Mouse (Mus musculus) retina, adult 2 months (tissue): ENCODE measurements around the gene Cabin1.

Experiments used
- DNase-seq: peaks from one replicate; pipeline ENCODE4 v3.0.0-alpha.2; 2012; ENCODE audit warnings: low read depth, low spot score

Gene Cabin1

DNA sequence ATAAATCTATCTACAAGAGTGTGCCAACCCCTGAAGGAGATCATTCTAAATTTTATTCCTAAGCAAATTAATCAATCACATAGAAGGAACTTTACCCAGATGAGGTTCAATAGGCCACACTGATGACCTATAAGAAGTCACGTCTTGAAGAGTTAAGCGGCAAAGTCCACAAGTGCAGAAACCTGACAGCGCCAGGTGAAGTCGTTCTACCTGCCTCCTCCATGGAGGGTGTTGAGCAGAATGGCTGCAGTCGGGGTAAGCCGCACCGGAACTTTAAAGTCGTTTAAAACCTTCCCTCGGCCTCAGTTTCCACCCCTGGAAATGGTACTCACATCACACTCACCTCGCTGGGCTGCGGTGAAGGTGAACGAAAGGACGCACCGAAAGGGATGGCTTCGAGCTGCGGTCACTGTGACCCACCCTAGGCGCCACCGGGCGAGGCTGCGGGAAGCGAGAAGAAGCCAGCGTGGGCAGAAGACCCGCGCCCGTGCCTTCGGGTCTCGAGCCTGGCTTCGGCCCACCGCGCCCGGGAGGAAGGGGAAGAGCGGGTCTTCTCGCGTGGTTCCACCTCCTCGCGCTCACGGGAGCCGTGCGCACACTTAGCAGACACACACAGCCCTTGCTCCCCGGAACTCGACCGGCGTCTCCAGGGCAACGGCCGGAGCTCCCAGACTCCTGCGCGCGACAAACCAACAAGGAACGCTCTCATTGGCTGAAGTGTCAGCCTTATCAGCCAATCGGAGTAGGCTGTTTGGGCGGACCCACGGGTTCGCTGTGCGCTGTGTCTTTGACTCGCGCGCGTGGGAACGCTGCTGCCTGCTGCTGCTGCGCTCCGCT lies at the start of gene Cabin1:
TSS of gene Cabin1 (minus strand) at position 660 of the 837 bp plus-strand sequence.
- DNase-seq: peak; percentile 97

DNA sequence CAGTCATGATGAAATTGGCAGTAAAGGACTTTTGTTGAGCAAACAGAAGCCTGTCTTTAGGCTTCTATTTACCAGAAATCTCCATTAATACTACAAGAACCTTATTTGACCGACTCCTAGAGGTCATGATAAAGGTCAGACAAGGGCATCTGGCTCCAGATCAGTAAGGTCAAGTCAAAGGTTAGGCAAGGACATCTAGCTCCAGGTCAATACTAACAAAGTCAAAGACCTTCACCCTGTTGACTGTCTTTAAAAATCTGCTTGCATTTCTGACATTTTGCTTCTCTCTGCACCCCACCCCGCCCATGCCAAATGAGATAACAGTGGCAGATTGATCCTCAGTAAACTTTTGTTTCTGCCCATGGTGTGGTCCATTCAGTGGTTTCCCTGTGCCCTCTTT lies 40.1 kb upstream of the Cabin1 start:
- no peak for DNase-seq

DNA sequence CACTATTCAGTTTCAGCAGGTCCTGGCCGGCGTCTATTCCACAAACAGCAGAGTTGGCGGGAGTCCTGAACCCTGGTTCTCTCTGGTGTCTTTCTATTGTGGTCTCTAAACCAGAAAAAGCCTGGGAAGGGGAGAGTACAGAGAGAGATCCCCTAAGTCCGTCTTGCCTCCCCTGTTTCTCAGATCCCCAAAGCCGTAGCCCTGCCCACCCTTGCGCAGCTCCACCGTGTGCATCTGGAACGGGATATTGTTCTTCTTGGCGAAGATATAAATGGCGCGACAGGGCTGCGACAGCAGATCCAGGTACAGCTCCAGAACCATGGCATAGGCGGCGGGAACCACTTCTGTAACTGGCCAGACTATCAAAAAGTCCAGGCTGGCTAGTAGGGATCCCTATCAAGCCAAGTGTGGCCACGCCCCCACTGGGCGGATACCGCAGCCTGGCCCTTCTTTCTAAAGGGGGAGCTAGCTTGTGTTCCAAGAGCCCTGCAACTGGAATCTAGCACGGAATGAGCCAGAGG lies 34.1 kb upstream of the Cabin1 start, which contains the start of gene Gstt1:
TSS of gene Gstt1 (minus strand) at position 409 of the 521 bp plus-strand sequence.
- DNase-seq: no peak

DNA sequence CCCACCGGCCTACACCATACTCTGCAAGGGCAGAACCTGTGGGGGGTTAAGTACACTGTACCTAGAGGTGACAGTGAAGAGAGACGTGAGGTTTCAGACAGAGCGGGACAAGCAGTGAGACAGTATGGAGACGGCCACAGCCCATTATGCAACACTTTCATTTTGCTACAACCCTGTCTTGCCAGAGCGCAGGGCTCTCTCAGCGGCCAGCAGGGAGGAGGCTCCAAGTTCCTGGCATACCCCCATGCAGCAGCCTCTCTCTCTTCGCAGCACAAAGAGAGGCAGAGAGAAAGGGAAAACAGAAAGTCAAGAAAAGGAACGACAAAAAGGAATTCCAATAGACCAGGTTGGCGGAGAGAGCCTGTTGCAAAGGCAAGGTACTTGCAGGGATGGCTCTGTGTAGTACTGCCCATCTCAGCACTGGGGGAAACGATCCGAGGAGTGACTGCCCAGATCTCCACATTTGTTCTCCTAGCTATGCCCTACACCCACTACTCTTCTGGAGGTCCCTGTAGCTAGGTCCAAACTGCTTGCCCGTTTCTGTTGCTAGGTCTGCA lies 33.6 kb upstream of the Cabin1 start:
- DNase-seq: no peak

DNA sequence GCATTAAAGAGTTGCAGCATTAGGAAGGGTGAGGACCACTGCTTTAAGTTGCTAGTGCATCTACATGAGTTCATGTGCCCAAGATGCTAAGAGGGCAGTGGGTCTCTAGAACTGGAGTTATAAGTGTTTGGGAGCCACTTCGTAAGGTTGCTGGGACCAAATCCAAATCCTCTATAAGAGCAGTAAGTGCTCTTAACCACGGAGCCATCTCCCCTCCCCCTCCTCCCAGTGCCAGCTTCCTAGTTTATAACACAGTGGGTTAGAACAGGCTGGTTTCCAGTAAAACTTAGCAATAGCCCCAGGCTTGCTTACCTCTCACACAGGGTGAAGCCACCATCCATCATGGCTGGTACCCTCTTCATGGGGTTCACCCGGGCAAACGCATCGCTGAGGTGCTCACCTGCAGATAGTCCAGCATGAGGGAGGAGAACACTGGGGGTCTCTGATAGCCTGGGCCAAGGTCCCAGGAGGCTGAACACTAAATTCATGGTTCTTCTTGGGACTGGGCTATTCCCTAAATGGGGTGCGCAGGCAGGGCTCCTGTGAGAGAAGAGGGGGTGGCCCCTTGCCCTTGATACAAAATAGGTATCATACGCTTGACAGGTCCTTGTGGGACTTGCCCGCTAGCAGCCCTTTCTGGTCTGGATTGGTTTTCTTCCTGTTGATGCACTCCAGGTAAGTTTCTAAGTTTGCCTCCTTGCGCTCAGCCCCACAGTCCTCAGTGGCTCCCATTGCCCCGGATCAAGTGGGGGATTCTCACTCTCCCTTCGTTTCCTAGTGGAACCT lies 32.8 kb upstream of the Cabin1 start:
- DNase-seq: no peak

DNA sequence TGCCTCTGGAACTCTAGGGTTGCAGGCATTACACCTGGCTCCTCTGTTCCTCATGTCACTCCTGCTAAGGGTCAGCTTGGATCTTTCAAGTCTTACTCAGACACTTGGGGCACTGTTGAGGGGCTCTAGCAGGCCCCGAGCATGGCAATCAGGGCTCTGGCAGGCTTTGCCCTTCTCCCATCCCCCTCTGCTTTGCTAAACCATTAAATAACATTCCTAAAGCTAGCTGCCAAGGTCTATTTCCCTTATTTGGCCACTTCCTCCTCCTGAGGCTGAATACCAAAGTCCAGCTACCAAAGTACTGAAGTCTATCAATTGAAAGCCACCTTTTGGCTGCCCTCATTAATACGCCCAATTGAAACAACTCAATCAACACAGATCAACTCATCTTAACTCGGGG lies 30.7 kb upstream of the Cabin1 start:
- DNase-seq: no peak

DNA sequence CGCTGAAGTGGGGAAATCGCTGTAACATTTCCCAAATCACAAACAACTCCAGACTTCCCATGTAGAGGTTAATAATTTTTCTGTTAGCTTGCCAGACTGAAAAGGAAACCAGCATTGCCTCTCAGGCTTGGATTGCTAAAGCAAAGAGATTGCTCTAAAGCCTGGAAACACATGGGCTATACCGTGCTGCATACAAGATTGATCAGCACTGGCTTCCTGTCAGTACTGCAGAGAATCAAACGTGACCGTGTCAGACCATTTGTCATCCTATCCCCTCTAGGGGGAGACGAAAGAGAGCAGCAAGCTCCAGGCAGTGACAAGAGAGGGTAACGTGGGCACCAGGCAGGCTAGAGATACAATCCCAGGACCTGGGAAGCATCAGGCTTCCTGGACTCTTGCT lies 26.6 kb upstream of the Cabin1 start:
- no peak for DNase-seq

DNA sequence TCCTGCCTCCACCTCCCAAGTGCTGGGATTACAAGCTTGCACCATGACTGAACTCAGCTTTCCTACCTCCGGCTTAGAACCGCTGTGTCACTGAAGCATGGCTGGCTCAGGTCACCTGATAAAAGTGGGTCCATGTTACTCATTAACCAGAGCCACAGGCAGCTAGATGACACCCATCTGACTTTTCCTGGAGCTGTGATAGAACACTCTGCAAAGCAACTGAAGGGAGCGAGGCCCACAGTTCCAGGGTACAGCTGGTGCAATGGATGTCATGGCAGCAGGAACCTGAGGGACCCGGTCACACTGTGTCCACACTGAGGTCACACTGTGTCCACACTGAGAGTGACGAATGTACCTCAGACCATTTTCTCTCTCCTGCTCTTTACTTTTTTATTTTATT lies 25.7 kb upstream of the Cabin1 start:
- DNase-seq: no peak

DNA sequence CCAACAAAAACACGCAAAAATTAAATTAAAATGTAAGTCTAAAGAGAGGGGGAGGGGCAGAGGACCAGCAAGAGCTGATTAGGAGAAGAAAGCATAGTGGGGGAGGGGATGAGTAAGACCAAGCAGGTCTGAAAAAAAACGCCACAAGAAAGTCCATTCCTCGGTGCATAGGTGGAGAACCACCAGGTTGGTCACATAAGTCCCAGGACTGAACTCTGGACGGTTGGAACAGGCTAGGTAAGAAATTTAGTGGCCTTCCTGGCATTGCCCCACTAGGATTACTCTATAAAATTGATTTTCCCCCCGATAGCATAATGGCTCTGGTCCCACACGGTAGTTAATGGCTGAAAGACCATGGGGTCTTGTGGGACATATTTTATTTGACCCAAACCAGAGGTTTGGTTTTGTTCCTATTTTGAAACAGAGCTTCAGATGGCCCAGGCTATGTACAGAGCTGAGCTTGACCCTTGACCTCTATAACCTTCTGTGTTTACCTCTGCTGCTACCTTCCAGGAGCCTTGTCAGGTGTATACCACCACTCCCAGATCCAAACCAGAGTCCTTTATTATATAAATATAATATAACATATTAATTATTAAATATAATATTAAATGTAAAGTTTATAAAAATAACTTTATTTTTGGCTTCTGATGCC lies 25.1 kb upstream of the Cabin1 start:
- no peak for DNase-seq

DNA sequence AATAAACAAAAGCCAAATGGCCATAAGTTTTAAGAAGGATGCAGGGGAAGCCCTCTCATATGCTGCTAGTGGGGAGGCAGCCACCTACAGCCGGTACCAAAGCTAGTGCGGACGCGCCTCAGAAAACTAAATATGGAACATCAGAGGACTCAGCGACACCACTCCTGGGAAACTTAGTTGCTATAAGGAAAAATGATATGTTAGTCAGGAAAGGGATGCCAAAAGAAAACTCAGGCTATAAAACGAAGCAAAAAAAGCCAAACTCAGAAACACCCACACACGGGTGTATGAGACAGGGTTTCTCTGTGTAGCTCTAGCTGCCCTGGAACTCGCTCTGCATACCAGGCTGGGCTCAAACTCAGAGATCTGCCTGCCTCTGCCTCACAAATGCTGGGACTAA lies 24.1 kb upstream of the Cabin1 start:
- no peak for DNase-seq

DNA sequence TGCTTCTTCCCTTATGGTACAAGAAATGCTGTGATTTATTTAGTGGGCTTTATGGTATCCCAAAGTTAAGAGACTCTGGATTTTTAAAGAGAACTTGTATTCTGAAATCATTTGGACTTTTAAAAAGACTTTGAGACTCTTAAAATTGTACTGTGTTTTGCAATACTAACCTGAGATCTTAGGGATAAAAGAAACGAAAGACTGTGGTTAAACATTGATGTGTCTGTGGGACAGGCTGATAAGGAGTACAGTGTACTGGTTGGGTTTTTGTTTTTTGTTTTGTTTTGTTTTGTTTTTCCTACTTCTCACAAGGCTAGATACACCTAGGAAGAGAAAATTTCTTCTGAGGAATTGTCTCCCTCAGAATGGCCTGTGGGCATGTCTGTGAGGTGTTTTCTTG lies 21.3 kb upstream of the Cabin1 start:
- no peak for DNase-seq

DNA sequence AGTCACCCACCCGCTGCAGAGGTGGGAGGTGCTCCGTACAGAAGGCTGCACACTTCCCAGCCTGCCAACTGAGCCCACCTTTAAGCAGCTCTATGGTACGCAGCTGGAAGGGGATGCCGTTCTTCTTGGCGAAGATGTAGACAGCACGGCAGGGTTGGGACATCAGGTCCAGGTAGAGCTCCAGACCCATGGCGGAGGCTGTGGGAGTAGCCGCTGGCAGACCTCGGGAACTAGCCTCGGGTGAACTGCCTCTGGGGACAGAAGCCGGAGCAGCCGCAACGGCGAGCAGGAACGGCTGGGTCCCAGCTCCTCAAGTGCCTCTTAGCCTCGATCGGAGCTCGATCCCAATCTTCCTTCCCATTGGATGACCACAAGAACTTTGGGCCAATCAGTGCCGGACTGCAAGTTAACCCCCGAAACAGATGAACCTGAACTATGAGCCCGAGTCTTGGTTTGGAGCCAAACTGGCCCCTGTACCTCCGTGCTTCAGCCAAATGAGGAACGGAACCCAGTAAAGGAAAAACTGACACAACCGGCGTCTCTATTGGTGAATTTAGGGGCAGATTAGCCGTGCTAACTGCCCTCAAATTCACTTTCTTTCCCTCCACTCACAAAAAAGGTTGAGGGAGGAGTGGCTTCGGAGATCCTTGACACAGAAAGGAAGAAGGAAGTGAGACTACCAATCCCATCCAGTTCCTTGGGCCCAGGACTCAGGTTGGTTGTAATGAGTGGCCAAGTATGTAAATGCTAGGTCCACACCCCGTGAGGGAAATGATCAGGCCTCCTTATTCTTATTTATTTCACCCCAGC lies 16.8 kb upstream of the Cabin1 start, which contains the start of the genes Gm20441 and Gstt3:
TSS of gene Gm20441 (minus strand) at position 186 of the 810 bp plus-strand sequence.
TSS of gene Gstt3 (minus strand) at position 646 of the 810 bp plus-strand sequence.
- DNase-seq: no peak

DNA sequence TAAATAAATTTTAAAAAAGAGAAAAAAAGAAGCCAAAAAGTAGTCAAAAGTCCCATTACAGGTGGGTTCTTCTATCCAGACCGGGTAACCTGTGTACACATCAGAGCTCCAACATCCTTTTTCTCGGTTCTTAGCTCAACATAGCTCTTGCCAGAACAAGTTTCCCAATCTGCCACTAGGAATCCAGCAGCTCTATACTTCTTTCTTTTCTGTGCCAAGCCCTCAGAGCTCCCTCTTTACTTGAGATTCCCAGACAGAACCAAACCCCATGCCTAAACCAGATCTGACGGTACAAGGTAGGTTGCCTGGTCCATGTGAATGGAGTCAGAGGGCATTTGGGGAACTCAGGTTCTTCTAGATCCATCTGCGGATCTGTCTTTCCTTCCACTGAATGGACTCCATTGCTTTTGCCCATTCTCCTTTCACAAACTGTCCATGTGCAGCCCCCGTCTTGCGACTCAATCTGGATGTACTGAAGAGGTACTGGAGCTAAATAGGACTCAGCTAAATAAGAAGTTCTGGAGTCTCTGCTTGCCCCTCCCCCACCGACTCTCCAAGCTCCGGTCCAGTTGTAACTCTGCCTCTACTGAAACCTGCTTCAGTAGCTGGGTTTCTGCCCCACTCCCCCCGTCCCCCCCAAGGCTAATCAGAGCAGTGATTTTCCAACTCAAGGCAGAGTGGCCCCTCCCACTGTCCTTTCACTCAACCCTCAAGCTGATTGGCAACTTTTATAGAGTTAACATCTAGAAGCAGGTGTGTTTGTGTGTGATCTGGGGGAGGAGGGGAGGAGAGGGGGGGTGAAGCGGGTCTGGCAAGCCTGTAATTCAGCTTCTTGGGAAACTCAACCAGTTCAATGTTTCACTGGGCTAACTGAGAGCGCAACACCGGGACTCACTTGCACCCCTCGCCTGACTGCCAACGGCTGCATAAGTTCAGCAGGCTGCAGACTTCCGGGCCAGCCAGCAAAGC lies 15.3 kb upstream of the Cabin1 start:
- DNase-seq: no peak

DNA sequence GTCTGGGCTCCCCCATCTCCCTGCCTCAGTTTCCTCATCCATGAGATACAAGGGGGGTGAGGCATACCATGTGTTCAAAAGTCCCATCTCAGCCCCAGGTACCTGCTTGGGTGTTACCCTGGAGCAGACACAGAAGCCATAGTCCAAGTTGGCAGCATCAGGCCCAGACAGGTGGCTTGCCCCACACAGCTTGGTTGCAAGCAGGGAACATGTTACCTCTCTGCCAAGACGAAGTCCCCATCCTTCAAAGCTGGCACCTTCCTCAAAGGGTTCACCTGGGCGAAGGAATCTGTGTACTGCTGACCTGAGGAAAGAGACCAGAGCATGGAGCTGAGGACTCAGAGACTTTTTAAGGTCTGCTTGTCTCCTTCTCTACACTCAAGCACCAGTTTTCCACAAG lies 13.7 kb upstream of the Cabin1 start:
- DNase-seq: no peak

DNA sequence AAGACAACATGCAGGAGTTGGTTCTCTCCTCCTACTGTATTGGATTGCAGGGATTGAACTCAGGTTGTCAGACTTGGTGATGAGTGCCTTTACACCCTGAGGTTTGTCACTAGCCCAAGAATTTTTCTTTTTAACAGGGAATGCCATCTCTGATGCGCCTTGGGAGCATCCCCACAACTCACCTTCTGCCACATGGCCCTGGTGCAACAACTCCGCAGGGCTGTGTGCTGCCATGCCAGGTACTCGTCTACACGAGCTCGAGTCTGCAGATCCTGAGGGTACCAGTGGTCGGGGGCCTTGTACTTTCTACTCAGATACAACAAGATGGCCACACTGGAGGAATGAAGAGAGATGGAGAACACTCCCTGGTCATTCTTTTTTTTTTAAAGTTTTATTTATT lies 12.4 kb upstream of the Cabin1 start:
- DNase-seq: no peak

DNA sequence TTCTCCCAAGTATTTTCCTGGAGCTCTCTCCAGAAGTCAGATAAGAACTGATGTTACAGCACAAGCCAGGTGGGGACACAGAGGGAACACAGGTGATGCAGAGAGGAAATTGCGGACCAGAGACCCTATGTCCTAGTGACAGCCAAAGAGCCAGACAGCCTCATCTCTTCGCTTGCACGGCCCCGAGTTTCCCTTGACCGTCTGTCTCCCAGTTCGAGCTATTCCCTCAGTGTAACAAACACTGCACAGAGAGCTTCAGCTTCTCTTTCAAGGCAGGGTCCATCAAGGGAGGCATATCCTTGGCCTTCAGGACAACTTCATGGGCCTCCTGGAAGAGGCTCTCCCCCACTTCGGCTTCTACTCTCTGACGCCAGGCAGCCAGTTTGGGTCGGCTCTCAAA lies 10.4 kb upstream of the Cabin1 start:
- no peak for DNase-seq

DNA sequence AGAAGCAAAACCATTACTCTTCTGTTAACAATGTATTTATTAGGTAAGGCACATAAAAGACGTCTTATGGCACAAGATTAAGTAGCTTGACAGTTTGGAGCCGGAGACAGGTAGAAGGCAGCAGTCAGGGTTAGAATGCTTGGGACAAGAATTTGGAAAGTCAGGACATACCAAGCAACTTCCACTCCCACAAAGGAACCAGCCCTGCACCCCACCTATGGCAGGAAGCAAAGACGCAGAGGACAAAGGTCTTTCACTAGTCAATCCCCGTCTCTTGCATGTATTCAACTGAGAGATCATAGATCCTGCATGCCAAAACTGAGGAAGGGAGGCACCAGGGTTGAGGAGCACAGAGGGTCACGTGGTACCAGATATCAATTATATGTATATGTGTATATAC lies 10.0 kb upstream of the Cabin1 start:
- DNase-seq: no peak

DNA sequence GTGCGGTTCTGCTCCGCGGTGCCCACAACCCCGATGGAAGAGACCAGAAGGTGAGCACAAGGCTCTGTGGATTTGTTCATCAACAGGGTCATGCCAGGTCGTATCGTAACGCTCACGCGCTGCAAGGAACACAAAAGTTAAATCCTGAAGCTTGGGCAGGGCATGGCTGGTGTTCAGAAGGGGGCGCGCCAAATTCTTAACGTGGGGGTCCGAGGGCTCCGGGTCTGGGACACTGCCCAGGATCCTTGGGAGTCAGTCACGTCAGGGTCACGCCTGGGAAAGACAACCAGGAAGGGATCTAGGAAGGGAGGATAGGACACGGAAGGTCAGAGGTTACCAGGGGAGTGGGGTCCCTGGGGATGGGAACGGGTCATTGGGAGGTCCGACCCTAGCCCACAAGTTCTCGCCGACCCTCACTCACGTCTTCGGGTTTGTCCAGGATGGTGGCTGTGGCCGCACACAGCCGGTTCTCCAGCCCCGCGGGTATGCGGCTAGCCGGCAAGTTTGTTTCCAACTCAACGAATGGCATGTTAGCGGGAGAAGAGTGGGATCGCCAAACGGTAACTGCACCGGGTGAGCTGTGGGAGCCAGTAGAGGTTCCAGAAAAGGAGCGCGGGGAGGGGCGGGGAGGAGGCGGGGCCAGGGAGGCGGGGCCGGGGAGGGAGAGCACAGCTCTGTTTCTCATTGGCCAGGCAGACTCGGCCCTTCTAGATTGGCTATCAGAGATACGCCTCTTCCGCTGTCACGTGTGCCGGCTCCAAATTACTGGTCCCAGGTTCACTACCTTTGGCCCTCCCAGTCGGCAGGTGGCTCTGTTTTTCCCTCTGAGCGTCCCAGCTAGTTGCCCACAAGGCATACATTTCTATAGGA lies 8.9 kb upstream of the Cabin1 start, which contains the start of gene Ddt:
TSS of gene Ddt (minus strand) at position 620 of the 870 bp plus-strand sequence.
- DNase-seq: peak; percentile 92
